Mouse (Mus musculus): ENCODE measurements around the gene Slc20a1. TPM values are rescaled to one million over a fixed set of nuclear protein-coding genes. Genes with fewer than 3 reads are reported as not detected.

The Slc20a1 gene
- polyA plus RNA-seq, 1 experiment: 14.7 TPM

- no peak for TF ChIP-seq POLR2A (IDR thresholded peaks at IDR 0.05; ENCODE audit: low read depth, low read length)
- TF ChIP-seq CTCF (conservative IDR thresholded peaks at IDR 0.05; ENCODE audit: insufficient read depth, insufficient read length, low read depth, low read length): no peak
- H3K36me3 ChIP-seq (ENCODE audit: control insufficient read depth, insufficient read depth, low read length): no peaks in the 10 kb centered on the region
- DNase-seq: no peak
- no peak overlapping the region for H3K4me3 ChIP-seq (ENCODE audit: insufficient read depth, low read depth, low read length)
- no peaks in the 10 kb centered on the region for H3K27me3 ChIP-seq (replicated peaks; ENCODE audit: control insufficient read depth, insufficient read depth, low read length)
- 80% methylated on average over 3 of the region's 3 CpGs for WGBS
- no peak overlapping the region for H3K27ac ChIP-seq (ENCODE audit: insufficient read depth, low read depth, low read length)
- H3K4me1 ChIP-seq (ENCODE audit: control insufficient read depth, insufficient read depth, low read length): 0 out of 2 replicates have a peak, but pooled peaks cover 5% of the 10 kb centered on the region
These were observed 59.5 kb downstream of the Slc20a1 start for GRCm38 (mm10) chr2:129258056-129258455.

GRCm38 (mm10) chr2:129258475-129259211, 60.1 kb downstream of the Slc20a1 start:
- TF ChIP-seq POLR2A (IDR thresholded peaks at IDR 0.05; ENCODE audit: low read depth, low read length) (no peak), CTCF (conservative IDR thresholded peaks at IDR 0.05; ENCODE audit: insufficient read depth, insufficient read length, low read depth, low read length) (peak; percentile 80)
- Histone ChIP-seq H3K4me1 (ENCODE audit: control insufficient read depth, insufficient read depth, low read length) (no peaks in the 10 kb centered on the region), H3K27ac (ENCODE audit: insufficient read depth, low read depth, low read length) (no peak overlapping the region), H3K4me3 (ENCODE audit: insufficient read depth, low read depth, low read length) (no peak overlapping the region), H3K27me3 (replicated peaks; ENCODE audit: control insufficient read depth, insufficient read depth, low read length) (no peaks in the 10 kb centered on the region), H3K36me3 (ENCODE audit: control insufficient read depth, insufficient read depth, low read length) (no peaks in the 10 kb centered on the region)
- WGBS: 34% methylated on average over 7 of the region's 7 CpGs
- peak; percentile 81 for DNase-seq

- Histone ChIP-seq H3K36me3 (ENCODE audit: control insufficient read depth, insufficient read depth, low read length) (no peaks in the 10 kb centered on the region), H3K4me3 (ENCODE audit: insufficient read depth, low read depth, low read length) (no peak overlapping the region), H3K27ac (ENCODE audit: insufficient read depth, low read depth, low read length) (no peak overlapping the region), H3K27me3 (replicated peaks; ENCODE audit: control insufficient read depth, insufficient read depth, low read length) (no peaks in the 10 kb centered on the region), H3K4me1 (ENCODE audit: control insufficient read depth, insufficient read depth, low read length) (no peaks in the 10 kb centered on the region)
- WGBS: 70% methylated on average over 3 of the region's 3 CpGs
- TF ChIP-seq POLR2A (IDR thresholded peaks at IDR 0.05; ENCODE audit: low read depth, low read length) (no peak), CTCF (conservative IDR thresholded peaks at IDR 0.05; ENCODE audit: insufficient read depth, insufficient read length, low read depth, low read length) (no peak)
- DNase-seq: no peak
These were observed 62.1 kb downstream of the Slc20a1 start for GRCm38 (mm10) chr2:129260646-129261045.

Other genes starting within 250 kb of the Slc20a1 start
- 1.0 and 1.2 TPM in 2 replicates for gene Zc3h6, start 231.4 kb upstream of the Slc20a1 start, polyA plus RNA-seq (2012; rRNA removed)
- gene Gm10762, start 231.0 kb upstream of the Slc20a1 start, polyA plus RNA-seq (2012; rRNA removed): 5.7 and 7.0 TPM in 2 replicates
- gene Vinac1, start 150.6 kb upstream of the Slc20a1 start, polyA plus RNA-seq (2012; rRNA removed): 0.03 and 0.08 TPM in 2 replicates
- 6.3 and 6.6 TPM in 2 replicates for gene Ttl, start 132.8 kb upstream of the Slc20a1 start, polyA plus RNA-seq (2012; rRNA removed)
- 16.7 and 17.3 TPM in 2 replicates for gene Polr1b, start 97.8 kb upstream of the Slc20a1 start, polyA plus RNA-seq (2012; rRNA removed)
- gene Chchd5, start 69.1 kb upstream of the Slc20a1 start, polyA plus RNA-seq (2012; rRNA removed): 43.1 and 46.8 TPM in 2 replicates
- 0.07 and 0.13 TPM in 2 replicates for gene Ckap2l, start 98.4 kb downstream of the Slc20a1 start, polyA plus RNA-seq (2012; rRNA removed)
- gene Il1a, start 111.2 kb downstream of the Slc20a1 start, polyA plus RNA-seq (2012; rRNA removed): not detected in 2 replicates
- gene Il1b, start 172.4 kb downstream of the Slc20a1 start, polyA plus RNA-seq (2012; rRNA removed): 0.60 and 0.72 TPM in 2 replicates

All from kidney, adult 2 months (tissue).